Mouse (Mus musculus) kidney, embryonic 14.5 days (tissue): ENCODE measurements around the gene Lactbl1. TPM values are rescaled to one million over a fixed set of nuclear protein-coding genes. Genes with fewer than 3 reads are reported as not detected.

Source experiments
- ATAC-seq: fragments of 200-750 bp; cut with Nextera tagmentation; 2 replicates; pipeline ENCODE4 v1.8.0; 2017; ENCODE audit warnings: moderate number of reproducible peaks, mild to moderate bottlenecking, moderate TSS enrichment, moderate library complexity; ENCODE audit not compliant: low FRiP score, low TSS enrichment
- H3K27ac ChIP-seq: fragments of 300-500 bp; sonication (generic); 2 replicates; pipeline ENCODE4 v1.5.1; 2014; ENCODE audit warnings: low read depth, mild to moderate bottlenecking, low read length, moderate library complexity, mixed read lengths
- H3K27me3 ChIP-seq: fragments of 300-500 bp; sonication (generic); 2 replicates; pipeline ENCODE4 v1.6.1; 2014; ENCODE audit warnings: mild to moderate bottlenecking, low read length; ENCODE audit not compliant: control insufficient read depth, insufficient read depth
- H3K36me3 ChIP-seq: fragments of 300-500 bp; sonication (generic); 2 replicates; pipeline ENCODE4 v1.6.1; 2014; ENCODE audit warnings: low read length, mixed read lengths; ENCODE audit not compliant: control insufficient read depth, insufficient read depth
- H3K4me1 ChIP-seq: fragments of 300-500 bp; sonication (generic); 2 replicates; pipeline ENCODE4 v1.6.1; 2014; ENCODE audit warnings: low read length, mixed read lengths; ENCODE audit not compliant: control insufficient read depth, insufficient read depth
- H3K4me2 ChIP-seq: fragments of 300-500 bp; sonication (generic); replicated peaks from 2 replicates; pipeline ENCODE4 v1.6.1; 2014; ENCODE audit warnings: low read depth, mild to moderate bottlenecking, low read length
- H3K4me3 ChIP-seq: fragments of 300-500 bp; sonication (generic); 2 replicates; pipeline ENCODE4 v1.5.1; 2014; ENCODE audit warnings: mild to moderate bottlenecking, low read length
- H3K9ac ChIP-seq: fragments of 300-500 bp; sonication (generic); 2 replicates; pipeline ENCODE4 v1.6.1; 2014; ENCODE audit warnings: low read depth, mild to moderate bottlenecking, low read length, moderate library complexity
- H3K9me3 ChIP-seq: fragments of 300-500 bp; sonication (generic); 2 replicates; pipeline ENCODE4 v1.6.1; 2016; ENCODE audit warnings: low read length; ENCODE audit not compliant: control insufficient read depth
- WGBS: fragments of 180-500 bp; shearing (Covaris S2); extraction: QIAGEN DNeasy Blood & Tissue Kit; methylation state at CpG from one replicate; pipeline ENCODE4 v1.1.7; 2014; 5-methylcytosine and 5-hydroxymethylcytosine counted together
- polyA plus RNA-seq: library from polyadenylated mRNA; unstranded; fragments of >200 nt; fragmentation: Nextera tagmentation; extraction: Ambion mirVana; gene quantifications from 2 replicates; pipeline ENCODE4 v1.2.1, GENCODE M21; 2014

The Lactbl1 gene
- polyA plus RNA-seq, 1 experiment from 2014 or later: not detected

- no peak overlapping the region for H3K4me2 ChIP-seq
- peaks cover 27% of the 10 kb centered on the region; the same call in 1 of the 2 replicates for H3K36me3 ChIP-seq
- no peak overlapping the region for H3K9ac ChIP-seq
- no peaks in the 10 kb centered on the region for H3K4me1 ChIP-seq
- no peak overlapping the region for H3K27ac ChIP-seq
- ATAC-seq: no peak
- no peaks in the 10 kb centered on the region for H3K9me3 ChIP-seq
- H3K27me3 ChIP-seq: no peaks in the 10 kb centered on the region
- 80% methylated on average over 3 of the region's 3 CpGs for WGBS
- no peak overlapping the region for H3K4me3 ChIP-seq
Observed at GRCm38 (mm10) chr4:136657914-136658313, 35.5 kb downstream of the Lactbl1 start.

- 86% methylated on average over 9 of the region's 9 CpGs for WGBS
- H3K4me2 ChIP-seq: no peak overlapping the region
- ATAC-seq: no peak
- H3K4me1 ChIP-seq: no peaks in the 10 kb centered on the region
- H3K9ac ChIP-seq: no peak overlapping the region
- H3K27me3 ChIP-seq: no peaks in the 10 kb centered on the region
- H3K4me3 ChIP-seq: no peak overlapping the region
- H3K9me3 ChIP-seq: 0 out of 2 replicates have a peak, but pooled peaks cover 5% of the 10 kb centered on the region
- H3K36me3 ChIP-seq: peaks cover 6% of the 10 kb centered on the region; the same call in 1 of the 2 replicates
- H3K27ac ChIP-seq: no peak overlapping the region
Observed at GRCm38 (mm10) chr4:136665068-136665467, 42.6 kb downstream of the Lactbl1 start.

DNA sequence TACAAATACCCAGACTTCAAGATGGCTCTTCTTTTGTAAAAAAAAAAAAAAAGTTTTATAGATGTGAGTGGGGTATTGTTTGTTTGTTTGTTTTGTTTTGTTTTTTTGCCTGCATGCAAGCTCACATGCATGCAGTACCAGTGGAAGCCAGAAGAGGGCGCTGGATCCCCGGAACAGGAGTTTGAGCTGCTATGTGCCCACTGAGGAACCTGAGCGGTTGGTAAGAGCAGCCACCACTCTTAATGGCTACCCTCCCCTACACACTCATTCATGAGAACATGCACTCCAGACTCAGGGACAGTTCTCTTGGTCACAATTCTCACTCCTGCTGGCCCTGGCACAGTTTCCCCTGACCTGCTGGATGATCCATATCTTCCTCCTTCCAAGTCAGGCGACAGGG lies 43.6 kb downstream of the Lactbl1 start:
- Histone ChIP-seq H3K9me3 (0 out of 2 replicates have a peak, but pooled peaks cover 5% of the 10 kb centered on the region), H3K9ac (no peak overlapping the region), H3K27me3 (no peaks in the 10 kb centered on the region), H3K4me2 (no peak overlapping the region), H3K36me3 (peaks cover 9% of the 10 kb centered on the region; the same call in 1 of the 2 replicates), H3K4me1 (no peaks in the 10 kb centered on the region), H3K27ac (no peak overlapping the region), H3K4me3 (no peak overlapping the region)
- ATAC-seq: no peak
- WGBS: 61% methylated on average over 4 of the region's 4 CpGs

GRCm38 (mm10) chr4:136667757-136668156 lies 45.3 kb downstream of the Lactbl1 start:
- Histone ChIP-seq H3K27me3 (no peaks in the 10 kb centered on the region), H3K36me3 (peaks cover 12% of the 10 kb centered on the region; the same call in 1 of the 2 replicates), H3K9ac (no peak overlapping the region), H3K9me3 (0 out of 2 replicates have a peak, but pooled peaks cover 5% of the 10 kb centered on the region), H3K4me2 (no peak overlapping the region), H3K4me3 (no peak overlapping the region), H3K4me1 (no peaks in the 10 kb centered on the region), H3K27ac (no peak overlapping the region)
- 66% methylated on average over 10 of the region's 10 CpGs for WGBS
- ATAC-seq: no peak

DNA sequence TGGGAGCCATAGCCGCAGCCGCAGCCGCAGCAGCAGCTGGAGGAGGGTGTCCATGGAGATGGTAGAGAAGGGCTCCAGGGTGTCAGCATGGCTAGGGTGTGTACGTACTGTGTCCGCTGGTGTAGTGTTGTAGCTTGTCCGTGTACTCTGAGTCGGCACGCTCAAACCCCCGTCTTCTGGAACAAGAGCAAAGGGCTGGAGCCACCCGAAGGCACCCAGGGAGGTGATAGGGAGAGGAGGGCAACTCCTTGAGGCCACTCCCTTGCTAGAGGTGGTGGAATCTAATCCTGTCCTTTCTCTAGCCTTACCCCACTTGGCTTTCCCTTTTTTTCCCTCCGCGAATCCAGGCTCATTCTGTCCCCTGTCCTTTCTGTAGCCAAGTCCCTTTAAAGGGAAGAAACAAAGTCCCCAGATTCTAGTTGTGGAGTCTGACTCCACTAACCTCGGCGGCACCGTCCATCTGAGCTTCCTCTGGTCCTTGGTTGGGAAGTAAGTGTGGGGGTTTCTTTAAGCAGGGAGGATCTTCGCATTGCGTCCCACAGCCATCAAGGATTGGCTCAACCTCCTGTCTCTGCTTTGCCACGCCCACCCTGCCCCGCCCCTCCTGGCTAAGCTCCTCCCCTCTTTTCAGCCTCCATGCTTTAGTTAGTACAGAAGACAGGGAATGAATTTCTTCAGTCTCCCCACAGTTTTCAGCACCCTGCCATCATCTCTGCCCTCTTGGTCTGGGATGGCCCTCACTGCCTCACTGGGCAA lies 50.1 kb downstream of the Lactbl1 start:
- WGBS: 89% methylated on average over 19 of the region's 19 CpGs
- ATAC-seq: no peak
- no peak overlapping the region for H3K27ac ChIP-seq

DNA sequence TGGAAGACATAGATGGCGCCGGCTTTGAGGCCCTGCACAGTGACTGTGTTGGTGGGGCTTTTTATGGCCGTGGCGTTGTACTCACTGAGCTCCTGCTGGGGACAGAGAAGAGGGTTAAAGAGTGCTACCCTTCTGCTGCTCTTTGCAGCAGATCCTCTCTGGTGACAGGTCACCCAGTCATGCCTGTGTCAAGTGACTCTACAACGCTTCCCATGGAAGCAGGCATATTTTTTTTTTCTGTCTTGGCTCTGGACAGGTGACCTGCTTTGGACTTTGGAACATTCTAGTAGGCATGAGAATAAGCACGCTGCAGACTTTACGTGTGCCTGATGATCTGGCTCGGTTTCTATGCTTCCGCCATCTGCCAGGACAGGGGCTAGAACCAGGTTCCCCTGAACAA lies 53.0 kb downstream of the Lactbl1 start:
- Histone ChIP-seq H3K9ac (no peak overlapping the region), H3K4me3 (no peak overlapping the region), H3K4me2 (no peak overlapping the region), H3K9me3 (no peaks in the 10 kb centered on the region), H3K36me3 (peaks cover 16% of the 10 kb centered on the region; the same call in 1 of the 2 replicates), H3K27ac (no peak overlapping the region), H3K27me3 (no peaks in the 10 kb centered on the region), H3K4me1 (no peaks in the 10 kb centered on the region)
- 89% methylated on average over 9 of the region's 9 CpGs for WGBS
- ATAC-seq: no peak

More for the DNA sequence above, 50.1 kb downstream of the Lactbl1 start:
- peaks cover 20% of the 10 kb centered on the region; the same call in 1 of the 2 replicates for H3K36me3 ChIP-seq
- H3K4me1 ChIP-seq: no peaks in the 10 kb centered on the region
- H3K4me3 ChIP-seq: no peak overlapping the region
- no peak overlapping the region for H3K4me2 ChIP-seq
- H3K9ac ChIP-seq: no peak overlapping the region
- no peaks in the 10 kb centered on the region for H3K27me3 ChIP-seq
- no peaks in the 10 kb centered on the region for H3K9me3 ChIP-seq

GRCm38 (mm10) chr4:136678480-136678879 lies 56.1 kb downstream of the Lactbl1 start:
- H3K4me2 ChIP-seq: no peak overlapping the region
- ATAC-seq: no peak
- H3K9me3 ChIP-seq: no peaks in the 10 kb centered on the region
- H3K27ac ChIP-seq: no peak overlapping the region
- H3K4me3 ChIP-seq: no peak overlapping the region
- WGBS: 6% methylated on average over 3 of the region's 3 CpGs
- H3K9ac ChIP-seq: no peak overlapping the region
- no peaks in the 10 kb centered on the region for H3K27me3 ChIP-seq
- 0 out of 2 replicates have a peak, but pooled peaks cover 4% of the 10 kb centered on the region for H3K4me1 ChIP-seq
- 0 out of 2 replicates have a peak, but pooled peaks cover 5% of the 10 kb centered on the region for H3K36me3 ChIP-seq

GRCm38 (mm10) chr4:136679221-136679620 lies 56.8 kb downstream of the Lactbl1 start:
- Histone ChIP-seq H3K36me3 (0 out of 2 replicates have a peak, but pooled peaks cover 5% of the 10 kb centered on the region), H3K4me3 (no peak overlapping the region), H3K27me3 (no peaks in the 10 kb centered on the region), H3K27ac (no peak overlapping the region), H3K9me3 (no peaks in the 10 kb centered on the region), H3K9ac (no peak overlapping the region), H3K4me1 (0 out of 2 replicates have a peak, but pooled peaks cover 4% of the 10 kb centered on the region), H3K4me2 (no peak overlapping the region)
- 85% methylated on average over 8 of the region's 8 CpGs for WGBS
- no peak for ATAC-seq

DNA sequence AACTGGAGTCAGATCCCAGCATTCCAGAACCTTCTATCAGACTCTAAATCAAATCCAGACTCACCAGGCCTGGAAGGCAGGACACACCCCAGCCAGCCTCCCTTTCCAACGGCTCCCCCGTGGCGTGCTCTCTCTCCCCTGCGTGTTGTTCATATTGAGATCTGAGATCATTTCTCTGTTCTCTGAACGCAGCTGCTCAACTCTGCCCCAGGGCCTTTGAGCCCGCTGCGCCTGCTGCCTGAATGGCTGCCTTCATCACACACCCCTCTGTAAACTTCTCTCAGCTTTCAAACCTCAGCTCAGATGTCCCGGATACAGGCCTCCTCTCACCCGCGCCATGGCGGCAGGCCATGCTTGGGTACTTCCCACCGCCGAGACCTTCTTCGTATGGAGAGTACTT lies 58.2 kb downstream of the Lactbl1 start:
- no peak for ATAC-seq
- no peaks in the 10 kb centered on the region for H3K9me3 ChIP-seq
- no peak overlapping the region for H3K4me3 ChIP-seq
- H3K4me1 ChIP-seq: peaks cover 14% of the 10 kb centered on the region; the same call in 1 of the 2 replicates
- 58% methylated on average over 14 of the region's 14 CpGs for WGBS
- no peak overlapping the region for H3K27ac ChIP-seq
- H3K4me2 ChIP-seq: no peak overlapping the region
- no peaks in the 10 kb centered on the region for H3K36me3 ChIP-seq
- no peak overlapping the region for H3K9ac ChIP-seq
- no peaks in the 10 kb centered on the region for H3K27me3 ChIP-seq
